Mouse (Mus musculus): ENCODE results near the gene Spam1.

Spam1 gene

DNA sequence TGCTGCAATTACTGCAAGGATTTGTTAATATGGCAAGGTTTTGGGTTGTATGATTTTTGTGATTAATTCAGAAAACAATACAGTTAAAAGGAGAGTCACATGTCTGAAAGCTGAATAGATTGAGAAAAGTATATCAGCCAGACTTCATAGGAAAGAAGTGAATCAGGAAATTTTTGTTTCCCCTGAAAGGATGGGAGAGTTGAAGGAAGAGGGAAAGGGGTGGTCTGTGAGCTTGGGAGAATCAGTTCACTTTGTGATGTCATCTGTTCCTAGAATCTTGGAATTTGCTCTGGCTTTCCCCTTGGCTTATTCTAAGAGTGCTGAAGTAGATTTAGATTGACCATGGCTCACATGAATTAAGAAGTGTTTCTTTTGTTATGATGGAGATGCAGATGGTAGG lies at the start of gene Spam1:
Gene Spam1 (plus strand): TSS at position 301 of the 400 bp plus-strand sequence.
- DNase-seq (ENCODE audit: low spot score in 2 of 2): no peak

DNA sequence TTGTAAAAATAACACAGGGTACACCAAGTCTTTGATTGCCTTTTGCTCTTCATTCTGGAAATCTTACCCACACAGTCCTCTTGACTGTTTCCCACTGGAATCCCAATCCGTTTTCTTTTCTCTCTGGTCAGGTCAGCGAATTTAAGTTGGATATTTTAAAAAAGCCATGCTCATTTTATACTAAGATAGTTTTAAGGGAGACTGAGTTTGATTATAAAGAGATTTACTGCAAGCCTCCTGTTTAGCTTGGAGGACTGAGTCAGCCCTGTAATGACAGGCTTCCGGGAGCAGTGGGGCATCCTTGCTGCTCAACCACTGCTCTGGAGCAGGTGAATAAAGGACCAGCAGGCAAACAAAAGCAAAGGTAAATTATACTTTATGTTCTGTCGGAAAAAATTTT lies 43.0 kb upstream of the Spam1 start, which contains the start of gene Hyal4:
Gene Hyal4 (plus strand): TSS at position 301 of the 400 bp plus-strand sequence.
- no peak for DNase-seq (ENCODE audit: low spot score in 2 of 2)

DNA sequence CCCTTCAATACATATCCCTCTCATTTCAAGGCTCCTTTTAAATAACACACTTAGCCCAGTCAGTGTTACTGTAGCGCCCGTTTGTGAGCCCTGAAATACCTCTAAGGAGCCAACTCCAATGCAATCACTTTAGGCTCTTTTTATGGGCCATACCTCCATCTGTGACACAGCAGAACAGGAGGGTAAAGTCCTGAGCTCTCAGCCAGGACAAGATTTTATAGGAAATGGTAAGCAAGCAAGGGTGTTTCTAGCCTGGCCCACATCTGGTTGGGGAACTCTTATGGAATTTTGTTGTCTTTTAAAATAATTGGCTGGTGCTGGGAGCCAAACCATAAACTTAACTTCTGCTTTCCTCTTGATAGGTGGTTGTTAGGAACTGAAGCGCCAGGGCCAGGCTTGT lies 31.7 kb upstream of the Spam1 start:
- DNase-seq (ENCODE audit: low spot score in 2 of 2): no peak

DNA sequence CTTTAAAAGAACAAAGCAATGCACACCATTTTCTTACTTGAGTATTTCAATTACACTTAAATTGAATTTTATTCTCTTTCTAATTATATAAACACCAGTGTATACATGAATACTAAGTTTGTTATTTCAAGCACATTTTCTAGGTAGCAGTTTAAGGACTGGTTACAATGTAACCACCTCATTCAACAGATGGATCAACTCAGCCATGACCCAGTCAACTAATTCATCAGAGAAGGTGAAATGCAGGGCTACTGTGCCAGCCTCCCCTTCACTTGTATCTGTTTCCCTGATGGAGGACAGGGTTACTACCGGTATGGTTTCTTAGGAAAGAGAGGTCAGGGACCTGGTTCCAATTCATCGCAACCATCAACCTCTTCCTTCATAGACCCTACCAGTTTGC lies 24.7 kb upstream of the Spam1 start:
- DNase-seq (ENCODE audit: low spot score in 2 of 2): no peak

- no peak for DNase-seq (ENCODE audit: low spot score in 2 of 2)
Measured at GRCm38 (mm10) chr6:24779182-24779581, 11.8 kb upstream of the Spam1 start.

GRCm38 (mm10) chr6:24822070-24822469 lies 31.1 kb downstream of the Spam1 start:
- no peak for DNase-seq (ENCODE audit: low spot score in 2 of 2)
